Mouse (Mus musculus) right cerebral cortex, adult 18-20 months (tissue): Measurements from ENCODE around the gene Olfr507.
"Not testable (repeated sequence)": the region's sequence is repeated elsewhere in the genome, so short reads cannot be mapped to it uniquely, and the experiment has no call there.

Experiments
- DNase-seq: peaks from one replicate; pipeline ENCODE4 v3.0.0; 2022; ENCODE audit warnings: mixed read lengths

The Olfr507 gene

GRCm38 (mm10) chr7:108621514-108621913 lies at the start of gene Olfr507:
Olfr507 (plus strand) TSS chr7:108621814.
- no peak for DNase-seq

GRCm38 (mm10) chr7:108589797-108590196 lies 31.8 kb upstream of the Olfr507 start:
- DNase-seq: no peak

- DNase-seq: not testable (repeated sequence)
Measured at GRCm38 (mm10) chr7:108601916-108602315, 19.7 kb upstream of the Olfr507 start.

GRCm38 (mm10) chr7:108610487-108610886 lies 11.1 kb upstream of the Olfr507 start, which contains the start of gene Olfr506:
Olfr506 (plus strand) TSS chr7:108610787.
- no peak for DNase-seq

GRCm38 (mm10) chr7:108614110-108614509 lies 7.5 kb upstream of the Olfr507 start:
- DNase-seq: no peak

- DNase-seq: not testable (repeated sequence)
Measured at GRCm38 (mm10) chr7:108616781-108617180, 4.8 kb upstream of the Olfr507 start.

GRCm38 (mm10) chr7:108629694-108630093 lies 8.1 kb downstream of the Olfr507 start, which contains the start of gene Olfr508:
Olfr508 (plus strand) TSS chr7:108629994.
- DNase-seq: no peak

GRCm38 (mm10) chr7:108651806-108652205 lies 30.2 kb downstream of the Olfr507 start, which contains the start of gene Olfr509:
Olfr509 (minus strand) TSS chr7:108651906.
- DNase-seq: no peak

GRCm38 (mm10) chr7:108662419-108662818 lies 40.8 kb downstream of the Olfr507 start:
- no peak for DNase-seq

GRCm38 (mm10) chr7:108666118-108666517 lies 44.5 kb downstream of the Olfr507 start, which contains the start of gene Olfr510:
Olfr510 (plus strand) TSS chr7:108666418.
- no peak for DNase-seq

- DNase-seq: no peak
Measured at GRCm38 (mm10) chr7:108671058-108671457, 49.4 kb downstream of the Olfr507 start.
